Mouse (Mus musculus) gastrocnemius, adult 18-20 months (tissue): ENCODE measurements at regions not wholly inside any gene's neighbourhood (a gene's known extent, or its start where the extent isn't known, plus 50 kb on each side); places are given as distances from the start of the nearest gene placed in this dataset.

Experiments used
- DNase-seq: peaks from one replicate; pipeline ENCODE4 v3.0.0; 2021; ENCODE audit warnings: low spot score

GRCm38 (mm10) chr15:27259854-27260191, 206.7 kb upstream of the Ank start:
- DNase-seq, result no peak

GRCm38 (mm10) chr15:27270203-27270602, 196.3 kb upstream of the Ank start:
- DNase-seq, result no peak

- no peak for DNase-seq
These were observed 184.2 kb upstream of the Ank start for GRCm38 (mm10) chr15:27282279-27282678.

- DNase-seq, result no peak
These were observed 162.6 kb upstream of the Ank start for GRCm38 (mm10) chr15:27303856-27304255.

- DNase-seq, result no peak
These were observed 162.2 kb upstream of the Ank start for GRCm38 (mm10) chr15:27304256-27304655.

- DNase-seq, result no peak
These were observed 161.4 kb upstream of the Ank start for GRCm38 (mm10) chr15:27305035-27305434.

- DNase-seq, result no peak
These were observed 157.8 kb upstream of the Ank start for GRCm38 (mm10) chr15:27308639-27309038.

GRCm38 (mm10) chr15:27315964-27316745, 150.3 kb upstream of the Ank start:
- DNase-seq, result peak; percentile 11

- DNase-seq, result no peak
These were observed 149.7 kb upstream of the Ank start for GRCm38 (mm10) chr15:27316746-27317129.

- no peak for DNase-seq
These were observed 144.4 kb upstream of the Ank start for GRCm38 (mm10) chr15:27321915-27322665.

- peak; percentile 71 for DNase-seq
These were observed 140.5 kb upstream of the Ank start for GRCm38 (mm10) chr15:27325847-27326548.

- DNase-seq, result no peak
These were observed 140.0 kb upstream of the Ank start for GRCm38 (mm10) chr15:27326549-27326876.

GRCm38 (mm10) chr15:27327744-27328143, 138.7 kb upstream of the Ank start:
- DNase-seq, result no peak

- DNase-seq, result no peak
These were observed 138.0 kb upstream of the Ank start for GRCm38 (mm10) chr15:27328441-27328840.

- no peak for DNase-seq
These were observed 126.4 kb upstream of the Ank start for GRCm38 (mm10) chr15:27340070-27340469.

- DNase-seq, result peak; percentile 37
These were observed 124.9 kb upstream of the Ank start for GRCm38 (mm10) chr15:27341518-27341976.

- no peak for DNase-seq
These were observed 108.0 kb upstream of the Ank start for GRCm38 (mm10) chr15:27358441-27358840.

- DNase-seq, result no peak
These were observed 107.2 kb upstream of the Ank start for GRCm38 (mm10) chr15:27359271-27359670.

GRCm38 (mm10) chr15:27374517-27374916, 92.0 kb upstream of the Ank start:
- no peak for DNase-seq

- no peak for DNase-seq
These were observed 87.8 kb upstream of the Ank start for GRCm38 (mm10) chr15:27378601-27379094.

GRCm38 (mm10) chr15:27380436-27380945, 86.0 kb upstream of the Ank start:
- no peak for DNase-seq

- no peak for DNase-seq
These were observed 84.9 kb upstream of the Ank start for GRCm38 (mm10) chr15:27381565-27381964.
